Mouse (Mus musculus) CD4-positive helper T cell, adult 2 months (primary cell): ENCODE measurements around the gene Ccdc121.

ENCODE experiments used
- DNase-seq: peaks from one replicate; pipeline ENCODE4 v3.0.0-alpha.2; 2012; ENCODE audit warnings: low read depth, missing footprints, low spot score

The Ccdc121 gene

GRCm38 (mm10) chr1:181511307-181511706, at the start of gene Ccdc121:
TSS of gene Ccdc121 (minus strand) at chr1:181511451.
- no peak for DNase-seq

GRCm38 (mm10) chr1:181560325-181560724, 49.1 kb upstream of the Ccdc121 start:
- DNase-seq, result no peak

- DNase-seq, result no peak
These were observed 48.4 kb upstream of the Ccdc121 start for GRCm38 (mm10) chr1:181559655-181560054.

GRCm38 (mm10) chr1:181555475-181555874, 44.2 kb upstream of the Ccdc121 start:
- DNase-seq, result no peak

- no peak for DNase-seq
These were observed 41.5 kb upstream of the Ccdc121 start for GRCm38 (mm10) chr1:181552533-181553410.

GRCm38 (mm10) chr1:181550826-181551225, 39.6 kb upstream of the Ccdc121 start:
- DNase-seq, result no peak

GRCm38 (mm10) chr1:181549987-181550386, 38.7 kb upstream of the Ccdc121 start:
- DNase-seq, result no peak

GRCm38 (mm10) chr1:181545044-181545772, 34.0 kb upstream of the Ccdc121 start:
- peak; percentile 51 for DNase-seq

- no peak for DNase-seq
These were observed 32.6 kb upstream of the Ccdc121 start for GRCm38 (mm10) chr1:181543711-181544383.

GRCm38 (mm10) chr1:181539846-181540769, 28.9 kb upstream of the Ccdc121 start:
- no peak for DNase-seq

- no peak for DNase-seq
These were observed 26.6 kb upstream of the Ccdc121 start for GRCm38 (mm10) chr1:181537627-181538525.

GRCm38 (mm10) chr1:181535165-181535873, 24.1 kb upstream of the Ccdc121 start:
- no peak for DNase-seq

GRCm38 (mm10) chr1:181529368-181529767, 18.1 kb upstream of the Ccdc121 start:
- DNase-seq, result no peak

GRCm38 (mm10) chr1:181525996-181526395, 14.7 kb upstream of the Ccdc121 start:
- DNase-seq, result no peak

- DNase-seq, result no peak
These were observed 12.6 kb upstream of the Ccdc121 start for GRCm38 (mm10) chr1:181523831-181524230.

GRCm38 (mm10) chr1:181521401-181522091, 10.3 kb upstream of the Ccdc121 start:
- DNase-seq, result no peak

- DNase-seq, result no peak
These were observed 7.9 kb upstream of the Ccdc121 start for GRCm38 (mm10) chr1:181519137-181519536.

GRCm38 (mm10) chr1:181518046-181518445, 6.8 kb upstream of the Ccdc121 start:
- DNase-seq, result no peak
